Mouse (Mus musculus) kidney, postnatal 10 days (tissue): ENCODE measurements around the gene Thoc3.
"Not testable (repeated sequence)": the region's sequence is repeated elsewhere in the genome, so short reads cannot be mapped to it uniquely, and the experiment has no call there.

Experiments used
- DNase-seq: peaks from one replicate; pipeline ENCODE4 v3.0.0; 2021; ENCODE audit warnings: mixed read lengths

The Thoc3 gene

DNA sequence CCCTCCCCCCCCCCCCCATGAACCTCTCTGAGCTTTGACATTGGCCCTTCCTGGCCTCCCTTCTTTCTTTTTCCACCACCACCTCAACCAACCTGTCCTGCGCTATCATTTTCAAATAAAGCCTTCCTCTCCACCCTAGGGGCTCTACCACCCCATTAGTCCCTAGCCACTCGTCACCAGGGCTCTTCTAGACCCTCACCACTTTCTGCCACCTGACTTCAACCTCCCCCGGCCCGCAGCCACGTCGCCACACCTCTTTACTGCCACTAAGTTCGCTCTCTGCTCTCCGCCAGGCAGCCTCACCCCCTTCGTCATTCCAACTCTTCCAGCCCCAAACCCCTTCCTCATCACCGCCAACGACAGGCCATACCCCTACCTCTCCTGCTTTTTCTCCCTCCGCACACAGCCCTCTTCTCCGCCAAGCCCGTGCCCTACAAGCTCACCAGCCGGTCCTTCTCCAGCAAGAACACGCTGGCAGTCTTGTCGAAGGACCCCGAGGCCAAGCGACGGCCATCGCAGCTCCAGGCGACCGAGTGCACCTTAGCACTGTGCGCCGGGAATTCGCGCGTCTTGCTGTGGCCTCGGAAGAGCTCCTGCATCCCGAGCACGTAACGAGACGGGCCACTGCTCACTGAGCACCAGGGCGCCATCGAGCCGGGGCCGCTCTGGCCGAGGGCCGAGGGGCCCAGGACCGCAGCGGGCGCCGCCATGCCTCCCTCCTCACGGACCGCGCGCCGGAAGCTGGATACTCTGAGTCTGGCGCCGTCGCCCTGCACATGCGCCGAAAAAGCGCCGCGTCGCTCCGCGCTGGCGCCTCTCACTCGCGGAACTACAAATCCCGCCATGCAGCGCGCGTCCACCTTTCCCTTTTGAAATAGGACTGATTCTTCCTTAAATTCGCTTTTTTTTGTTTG, at the start of gene Thoc3:
Gene Thoc3 (minus strand): TSS at position 752 of the 914 bp plus-strand sequence.
- DNase-seq: peak; percentile 95

DNA sequence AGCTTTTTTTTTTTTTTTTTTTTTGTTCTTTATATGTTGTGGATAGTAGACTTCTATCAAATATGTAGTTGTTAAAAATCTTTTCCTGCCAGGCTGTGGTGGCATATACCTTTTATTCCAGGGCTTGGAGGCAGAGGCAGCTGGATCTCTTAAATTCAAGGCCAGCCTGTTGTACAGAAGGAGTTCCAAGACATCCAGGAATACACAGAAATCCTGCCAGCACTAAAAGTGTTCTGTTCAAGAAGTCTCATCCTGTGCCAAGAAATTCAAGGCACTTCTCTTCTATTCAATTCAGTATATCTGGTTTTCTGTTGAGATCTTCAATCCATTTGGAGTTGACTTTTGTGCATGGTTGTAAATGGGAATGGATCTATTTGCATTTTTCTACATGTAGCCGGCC, 37.3 kb upstream of the Thoc3 start:
- DNase-seq: no peak

DNA sequence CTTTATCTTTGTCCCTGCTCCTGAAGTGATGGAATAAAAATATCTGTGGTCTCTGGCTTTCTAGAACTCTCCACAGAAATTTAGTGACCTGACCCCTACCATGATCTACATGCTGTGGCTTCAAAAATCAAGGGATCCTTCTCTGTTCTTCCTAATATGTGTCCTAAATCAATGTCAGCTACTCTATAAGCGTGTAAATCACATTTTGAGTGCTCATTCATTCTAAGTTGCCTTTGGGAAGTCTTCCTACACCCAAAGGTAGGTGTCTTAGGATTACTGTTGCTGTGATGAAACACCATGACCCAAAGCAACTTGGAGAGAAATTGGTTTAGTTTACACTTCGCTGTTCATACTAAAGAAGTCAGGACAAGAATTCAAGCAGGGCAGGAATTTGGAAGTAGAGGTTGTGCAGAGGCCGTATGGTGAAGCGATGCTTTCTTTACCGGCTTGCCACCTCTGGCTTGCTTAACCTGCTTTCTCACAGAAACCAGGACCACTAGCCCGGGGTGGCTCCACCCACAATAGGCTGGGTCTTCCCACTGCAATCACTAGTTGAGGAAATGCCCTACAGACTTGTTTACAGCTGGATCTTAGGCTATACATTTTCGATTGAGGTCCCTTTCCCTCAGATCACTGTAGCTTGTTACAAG, 36.1 kb upstream of the Thoc3 start:
- DNase-seq: no peak

DNA sequence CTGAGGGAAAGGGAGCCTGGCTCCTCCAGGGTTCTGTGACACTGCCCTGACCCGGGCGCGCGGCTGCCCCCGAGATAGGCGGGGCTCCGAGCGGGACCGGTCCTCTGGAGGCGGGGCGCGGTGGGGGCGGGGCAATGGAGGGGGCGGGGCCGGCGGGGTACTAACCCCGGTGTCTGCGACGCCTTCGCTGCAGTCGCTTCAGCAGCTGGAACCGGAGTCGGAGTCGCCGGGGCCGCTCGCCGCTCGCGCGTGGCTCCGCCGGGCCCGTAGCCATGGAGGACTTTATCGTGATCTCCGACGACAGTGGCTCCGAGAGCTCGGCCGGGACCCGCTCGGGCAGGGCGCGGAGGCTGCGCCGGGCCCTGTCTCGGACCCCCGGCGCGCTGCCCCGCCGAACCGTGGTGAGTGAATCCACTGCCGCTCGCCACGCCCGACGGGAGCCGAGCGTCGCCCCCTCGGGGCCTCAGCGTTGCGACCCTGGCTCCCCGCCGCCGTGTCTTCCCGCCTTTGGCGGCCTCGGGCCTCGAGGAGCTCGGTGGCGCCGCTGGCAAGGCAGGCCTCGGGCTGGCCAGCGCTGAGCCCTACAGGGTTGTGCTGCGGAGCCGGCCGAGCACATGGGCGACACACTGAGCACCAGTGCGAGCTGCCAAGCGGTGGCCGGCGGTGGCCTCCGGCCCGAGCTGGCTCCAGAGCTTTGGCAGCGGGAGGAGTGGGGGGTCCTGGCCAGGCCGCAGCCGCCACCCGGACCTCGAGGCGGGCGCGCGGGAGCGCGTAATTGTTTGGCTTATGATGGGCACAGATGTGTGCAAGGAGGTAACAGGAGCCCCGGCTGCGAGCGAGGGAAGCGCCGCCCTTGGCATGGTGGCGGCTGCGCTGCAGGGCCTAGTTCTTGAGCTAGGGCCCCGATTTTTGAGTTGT, 35.2 kb upstream of the Thoc3 start, which contains the start of gene Simc1:
Gene Simc1 (plus strand): TSS at position 176 of the 918 bp plus-strand sequence.
- DNase-seq: peak; percentile 88

DNA sequence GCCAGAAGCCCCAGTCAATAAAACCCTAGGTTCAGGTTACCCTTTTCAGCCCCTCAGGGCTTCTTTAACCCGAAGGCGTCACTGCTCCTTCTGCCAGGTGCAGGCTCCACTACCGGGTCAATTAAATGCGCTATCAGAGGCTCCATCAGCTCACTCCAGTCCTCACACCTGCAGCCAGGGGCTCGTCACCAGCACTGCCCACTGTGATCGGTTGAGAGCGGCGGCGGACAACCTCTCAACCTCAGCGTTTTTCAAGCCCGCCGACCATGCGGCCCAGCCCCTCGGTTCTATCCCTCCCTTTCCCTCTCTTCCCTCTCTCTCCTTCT, 34.6 kb upstream of the Thoc3 start:
- no peak for DNase-seq

DNA sequence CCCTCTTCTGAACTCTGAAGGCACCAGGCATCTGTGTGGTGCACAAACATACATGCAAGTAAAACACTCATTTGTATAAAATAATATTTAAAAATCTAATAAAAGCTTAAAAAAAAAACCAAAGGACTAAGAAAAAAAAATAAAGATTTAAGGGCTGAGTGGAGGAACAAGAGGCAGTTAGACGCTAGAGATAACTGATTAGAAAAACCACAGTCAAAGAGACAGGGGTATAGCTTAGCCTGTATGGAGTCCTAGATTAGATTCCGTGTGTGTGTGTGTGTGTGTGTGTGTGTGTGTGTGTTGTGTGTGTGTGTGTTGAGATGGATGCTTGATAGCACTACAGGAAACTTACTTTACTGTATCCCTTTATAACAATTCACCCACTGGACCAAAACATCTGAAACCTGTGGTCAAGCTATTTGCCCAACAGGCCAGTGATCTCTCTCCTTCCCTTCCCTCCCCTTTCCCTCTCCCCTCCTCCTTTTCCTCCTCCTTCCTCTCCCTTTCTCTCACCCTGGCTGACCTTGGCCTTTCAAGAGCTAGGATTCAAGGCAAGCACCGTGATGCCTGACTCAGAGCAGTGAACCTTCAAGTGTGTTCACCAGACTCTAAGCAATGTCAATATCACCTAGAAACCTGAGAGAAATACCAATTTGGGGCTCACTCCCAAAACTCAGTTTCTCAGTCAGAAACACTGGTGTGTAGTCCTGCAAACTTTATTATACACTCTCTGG, 33.5 kb upstream of the Thoc3 start:
- DNase-seq: no peak

DNA sequence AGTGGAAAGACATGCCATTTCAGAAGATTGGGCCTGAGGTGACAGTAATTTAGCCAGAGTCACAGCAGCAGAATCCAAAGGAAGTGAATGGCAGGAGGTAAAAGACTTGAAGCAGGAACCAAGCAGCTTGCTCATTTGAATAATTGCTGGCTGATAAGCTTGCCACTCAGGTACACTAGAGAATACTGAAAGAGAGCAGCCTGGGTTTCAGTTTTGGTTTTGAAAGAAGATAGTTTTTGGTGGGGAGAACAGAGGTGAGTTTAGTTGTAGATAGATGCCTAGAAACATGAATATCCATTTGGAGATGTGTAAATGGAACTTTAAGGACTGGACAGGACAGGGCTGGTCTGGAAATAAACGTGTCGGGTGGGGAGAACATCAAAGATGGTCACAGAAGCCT, 32.7 kb upstream of the Thoc3 start:
- DNase-seq: no peak

DNA sequence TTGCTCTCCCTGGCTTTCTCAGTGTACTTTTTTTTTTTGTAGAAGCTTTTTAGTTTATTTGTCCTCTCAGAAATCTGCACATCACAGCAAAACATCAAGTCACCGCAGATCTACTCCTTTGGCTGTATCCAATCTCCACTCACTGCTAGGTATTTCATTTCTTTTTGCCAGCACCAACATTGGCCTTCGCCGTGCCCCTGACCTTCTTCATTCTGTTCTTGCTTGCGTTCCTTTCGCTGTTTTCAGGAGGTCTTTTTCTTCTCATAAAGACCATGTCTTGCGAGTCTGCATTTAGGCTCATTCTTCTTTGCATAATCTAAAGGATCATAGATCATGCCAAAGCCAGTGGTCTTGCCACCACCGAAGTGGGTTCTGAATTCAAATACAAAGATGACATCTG, 30.9 kb upstream of the Thoc3 start:
- not testable (repeated sequence) for DNase-seq

DNA sequence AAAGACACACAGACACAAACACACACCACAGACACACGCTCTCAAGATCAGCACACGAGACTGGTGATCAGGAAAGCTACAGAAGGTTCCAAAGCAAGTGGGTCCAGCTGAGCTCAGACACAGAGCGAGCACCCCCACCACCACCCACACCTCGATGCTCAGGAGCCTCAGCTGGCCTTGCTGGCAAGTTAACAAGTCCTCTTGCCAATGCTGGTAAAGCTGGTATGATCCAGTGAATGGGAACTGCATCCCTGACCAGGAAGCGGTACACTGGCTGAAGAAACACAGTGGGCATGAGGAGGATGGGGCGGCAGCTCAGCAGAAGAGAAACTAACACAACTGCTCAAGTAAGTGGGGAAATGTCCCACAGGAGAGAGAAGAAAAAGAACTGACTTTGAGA, 22.7 kb upstream of the Thoc3 start:
- no peak for DNase-seq

DNA sequence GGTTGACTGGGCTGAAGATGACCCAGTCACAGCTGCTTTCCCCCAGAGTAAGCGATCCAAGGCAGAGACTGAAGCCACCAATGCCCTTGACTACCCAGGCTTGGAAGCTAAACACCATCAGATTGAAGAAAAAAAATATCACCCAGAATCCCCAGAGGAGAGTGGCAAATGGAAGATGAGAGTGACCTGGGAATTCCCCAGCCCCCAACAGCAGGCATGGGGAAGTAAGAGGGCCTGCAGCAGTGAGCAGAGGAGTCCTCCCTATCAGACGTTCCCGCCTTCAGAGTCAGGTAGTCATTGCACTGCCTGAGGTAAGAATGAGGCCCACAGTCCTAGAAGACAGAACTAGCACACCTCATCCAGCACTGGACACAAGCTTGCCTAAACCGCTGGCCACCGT, 21.8 kb upstream of the Thoc3 start:
- no peak for DNase-seq

DNA sequence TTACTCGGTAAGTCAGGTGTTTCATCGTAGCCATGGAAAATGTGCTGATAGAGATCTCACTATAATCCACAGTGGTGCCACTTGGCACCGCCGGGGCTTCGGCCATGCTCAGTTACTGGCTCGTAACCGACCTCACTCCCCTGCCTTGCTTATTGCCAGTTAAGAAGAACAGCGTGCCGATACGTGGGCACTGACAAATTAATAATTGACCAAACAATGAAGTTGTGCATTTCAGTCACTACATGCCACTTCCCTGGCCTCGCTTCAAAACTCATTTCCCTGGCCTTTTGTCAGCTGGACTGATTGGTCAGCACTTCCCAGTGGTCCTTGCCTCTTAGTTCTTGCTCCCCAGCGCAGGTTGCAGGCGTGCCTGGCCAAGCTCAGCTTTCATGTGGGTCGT, 12.8 kb upstream of the Thoc3 start:
- peak; percentile 53 for DNase-seq

DNA sequence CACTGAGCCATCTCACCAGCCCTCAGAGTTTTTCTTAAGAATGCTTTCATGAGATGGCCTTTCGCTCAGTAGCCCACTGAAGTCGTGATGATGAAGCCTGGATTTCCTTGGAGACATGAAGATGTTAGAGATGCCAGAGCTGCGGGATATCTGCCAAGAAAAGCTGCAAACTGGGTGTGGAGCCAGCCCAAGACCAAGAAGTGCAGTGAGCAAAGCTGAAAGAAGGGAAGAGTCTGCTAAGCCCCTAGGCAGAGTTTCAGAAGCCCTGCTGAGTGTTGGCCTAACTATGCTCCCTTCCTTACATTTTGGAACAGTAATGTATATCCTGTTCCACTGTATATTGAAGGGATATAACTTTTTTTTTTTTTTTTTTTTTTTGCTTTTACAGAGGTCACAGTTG, 10.6 kb upstream of the Thoc3 start:
- DNase-seq: peak; percentile 31

DNA sequence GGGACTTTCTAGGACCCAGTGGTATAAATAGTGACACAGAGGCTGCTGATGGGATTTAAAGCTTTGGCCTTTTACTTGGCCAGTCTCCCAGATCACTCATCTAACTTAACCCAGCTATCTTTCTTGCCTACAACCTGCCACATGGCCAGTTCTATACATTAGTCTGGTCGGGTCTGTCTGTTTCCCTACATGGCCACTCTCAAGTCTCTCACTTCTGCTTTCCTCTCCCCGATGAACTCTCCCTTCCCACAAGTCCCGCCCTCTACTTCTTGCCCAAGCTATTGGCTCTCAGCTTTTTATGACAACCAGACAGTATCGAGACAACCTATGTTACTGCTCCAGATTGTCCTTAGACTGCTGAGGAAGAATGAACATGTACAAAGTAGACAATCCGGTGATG, 7.1 kb upstream of the Thoc3 start:
- DNase-seq: no peak

DNA sequence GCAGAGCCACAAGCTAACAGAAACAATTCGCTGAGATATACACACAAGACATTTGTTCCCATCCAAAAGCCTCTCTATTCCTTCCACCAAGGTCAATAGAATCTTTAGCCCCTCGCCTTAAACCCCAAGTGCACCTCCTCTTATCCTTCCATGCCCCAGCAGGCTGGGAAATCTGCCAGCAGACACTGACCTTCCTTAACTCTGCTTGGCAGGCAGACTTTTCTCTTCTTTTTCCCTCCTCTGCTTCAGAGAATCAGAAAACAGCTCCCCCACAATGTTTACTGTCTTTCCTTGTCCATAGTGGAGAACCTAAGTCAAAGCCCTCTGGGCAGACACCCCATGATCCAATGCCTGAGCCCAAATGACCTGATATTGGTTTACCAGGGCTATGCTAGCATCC, 6.3 kb upstream of the Thoc3 start:
- DNase-seq: peak; percentile 29

DNA sequence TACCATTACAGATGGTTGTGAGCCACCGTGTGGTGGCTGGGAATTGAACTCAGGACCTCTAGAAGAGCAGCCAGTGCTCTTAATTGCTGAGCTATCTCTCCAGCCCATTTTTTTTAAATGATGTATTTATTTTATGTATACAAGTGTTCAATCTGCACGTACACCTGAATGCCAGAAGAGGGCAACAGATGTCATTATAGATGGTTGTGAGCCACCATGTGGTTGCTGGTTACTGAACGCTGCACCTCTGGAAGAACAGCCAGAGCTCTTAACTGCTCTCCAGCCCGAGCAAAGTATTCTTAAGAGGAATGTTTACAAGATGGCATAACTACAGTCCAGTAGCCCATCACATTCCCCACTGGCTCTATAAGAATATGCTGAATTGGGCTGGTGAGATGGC, 3.3 kb upstream of the Thoc3 start:
- no peak for DNase-seq

DNA sequence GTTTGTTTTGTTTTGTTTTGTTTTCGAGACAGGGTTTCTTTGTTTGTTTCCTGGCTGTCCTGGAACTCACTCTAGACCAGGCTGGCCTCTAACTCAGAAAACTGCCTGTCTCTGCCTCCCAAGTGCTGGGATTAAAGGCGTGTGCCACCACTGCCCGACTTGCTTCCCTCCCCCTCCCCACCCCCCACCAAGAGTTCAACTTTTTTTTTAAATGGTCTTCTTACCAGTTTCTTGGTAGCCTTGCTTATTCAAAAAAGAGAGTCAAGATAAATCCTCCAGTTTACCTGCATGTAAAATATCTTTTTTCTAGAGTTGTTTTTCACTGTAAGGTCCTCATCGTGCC, 334 bp upstream of the Thoc3 start:
- DNase-seq: no peak

DNA sequence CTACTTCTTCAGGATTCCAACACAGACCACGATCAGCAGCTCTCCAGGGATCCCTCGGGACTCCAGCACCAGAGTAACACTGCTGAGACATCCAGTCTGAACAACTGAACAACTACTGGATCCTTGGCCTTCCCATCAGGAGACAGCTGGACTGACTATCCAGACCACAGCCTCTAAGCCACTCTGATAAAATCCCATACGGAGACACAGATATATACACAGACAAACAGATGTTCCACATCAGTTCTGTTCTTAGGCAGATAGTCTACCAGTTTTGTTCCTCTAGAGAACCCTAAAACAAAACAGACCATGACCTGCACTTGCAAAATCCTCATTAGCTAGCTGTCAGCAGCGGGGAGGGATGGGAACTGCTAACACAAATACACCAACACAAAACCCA, 9.4 kb downstream of the Thoc3 start:
- DNase-seq: peak; percentile 18

DNA sequence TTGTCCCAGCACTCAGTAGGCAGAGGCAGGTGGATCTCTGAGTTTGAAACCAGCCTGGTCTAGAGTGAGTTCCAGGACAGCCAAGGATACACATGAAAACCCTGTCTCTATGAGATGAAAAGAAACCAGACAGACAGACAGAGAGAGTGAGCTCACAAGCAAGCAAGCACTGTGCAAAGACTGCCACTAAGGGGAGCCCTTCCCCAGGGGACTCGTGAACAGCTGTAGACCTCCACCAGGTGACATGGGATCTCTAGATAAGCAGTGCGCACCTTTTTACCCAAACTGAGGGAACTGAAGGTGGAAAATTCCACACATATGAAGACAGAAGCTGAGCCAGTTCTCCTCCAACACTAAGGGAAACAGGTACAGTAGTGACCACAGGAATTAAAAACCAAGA, 11.6 kb downstream of the Thoc3 start:
- DNase-seq: peak; percentile 61

DNA sequence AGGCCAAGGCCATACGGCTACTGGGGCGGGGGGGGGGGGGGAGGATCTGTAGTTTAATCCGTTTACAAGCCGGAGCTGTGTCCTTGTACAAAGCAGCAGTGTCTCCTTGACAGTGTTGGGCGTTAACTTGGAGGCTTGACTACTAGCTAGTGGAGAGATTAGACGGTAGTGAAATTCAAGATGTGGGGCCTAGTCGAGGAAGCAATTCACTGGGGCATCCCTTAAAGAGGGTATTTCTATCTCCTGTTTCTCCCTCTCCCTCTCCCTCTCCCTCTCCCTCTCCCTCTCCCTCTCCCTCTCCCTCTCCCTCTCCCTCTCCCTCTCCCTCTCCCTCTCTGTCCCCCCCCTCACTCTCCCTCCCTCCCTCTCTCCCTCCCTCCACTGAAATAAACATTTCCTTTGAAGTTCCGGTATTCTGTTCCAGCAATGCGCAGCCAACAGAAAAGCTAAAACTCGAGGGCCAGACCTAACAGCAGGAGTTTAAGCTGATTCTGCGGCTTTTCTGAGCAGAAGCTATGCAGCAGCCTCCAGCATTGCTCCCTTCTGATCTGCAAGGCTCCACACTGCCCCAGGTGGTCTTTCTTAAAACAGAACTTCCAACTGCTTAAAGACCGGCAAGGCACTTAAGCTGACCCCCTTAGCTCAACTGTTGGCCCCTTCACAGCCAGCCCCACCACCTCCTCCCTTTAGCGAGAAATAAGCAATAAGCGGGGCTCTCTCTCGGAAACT, 21.0 kb downstream of the Thoc3 start:
- DNase-seq: peak; percentile 71

DNA sequence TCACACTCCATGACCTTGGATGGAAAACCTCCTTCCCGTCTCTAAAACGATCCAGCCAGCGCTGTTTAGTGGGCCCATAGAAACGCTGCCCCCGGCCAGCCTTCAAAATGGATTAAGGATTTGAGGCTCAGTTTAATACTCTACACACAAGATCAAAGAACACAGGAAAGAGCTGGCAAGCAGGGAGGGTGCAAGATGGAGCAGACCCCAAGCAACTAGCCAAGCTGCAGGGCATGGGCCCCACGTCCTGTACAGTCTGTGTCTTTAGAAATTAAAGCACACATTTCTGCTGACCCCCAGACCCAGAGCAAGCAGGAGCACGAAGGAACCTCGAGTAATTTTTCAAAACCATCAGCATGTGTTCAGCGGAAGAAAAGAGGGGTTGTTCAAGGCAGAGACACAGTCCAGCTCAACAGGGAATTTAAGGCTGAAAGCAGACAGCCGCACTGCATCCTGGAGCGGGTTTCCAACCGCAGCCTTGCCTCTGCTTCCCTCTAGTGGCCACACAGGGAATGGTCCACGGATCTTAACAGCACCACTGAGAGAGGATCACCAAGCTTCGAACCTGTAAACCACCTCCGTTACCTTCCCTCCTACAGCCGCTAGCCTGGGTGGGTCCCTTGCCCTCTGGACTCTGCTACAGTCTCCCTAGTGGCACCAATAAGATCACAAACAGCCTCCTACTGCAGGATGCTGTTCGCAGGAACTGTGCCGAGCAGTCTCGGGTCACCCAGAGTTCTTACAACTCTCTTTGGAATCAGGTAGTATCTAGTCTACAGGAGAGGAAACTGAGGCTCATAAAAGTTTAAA, 21.8 kb downstream of the Thoc3 start:
- DNase-seq: peak; percentile 92

DNA sequence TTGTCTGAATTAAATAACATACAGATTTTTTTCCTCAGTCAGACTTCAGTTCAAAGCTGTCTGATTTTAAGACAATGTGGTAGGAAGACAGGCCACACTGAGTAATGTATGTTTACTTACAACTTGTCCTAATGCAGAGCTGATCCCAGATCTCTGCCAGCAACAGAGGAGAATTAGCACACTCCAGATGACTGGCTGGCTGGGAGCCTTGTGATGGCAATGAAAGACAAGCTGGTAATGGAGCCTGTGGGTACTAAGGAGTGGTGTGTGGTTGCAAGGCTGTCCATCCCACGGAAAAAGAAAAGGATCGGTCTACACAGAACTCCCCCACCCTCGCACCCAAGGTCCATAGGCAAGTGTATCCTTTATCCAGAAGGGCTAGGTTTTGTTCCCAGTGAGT, 25.0 kb downstream of the Thoc3 start:
- no peak for DNase-seq
